Mouse (Mus musculus) spleen, adult 12 weeks (tissue): ENCODE data around the gene Slc25a53.
"Not testable (repeated sequence)": the region's sequence is repeated elsewhere in the genome, so short reads cannot be mapped to it uniquely, and the experiment has no call there.

Source experiments
- DNase-seq: peaks from one replicate; pipeline ENCODE4 v3.0.0; 2022; ENCODE audit warnings: low spot score

Slc25a53 gene

GRCm38 (mm10) chrX:137038000-137038483 is at the start of gene Slc25a53:
Gene Slc25a53 (minus strand): TSS chrX:137038302.
- peak; percentile 68 for DNase-seq

DNA sequence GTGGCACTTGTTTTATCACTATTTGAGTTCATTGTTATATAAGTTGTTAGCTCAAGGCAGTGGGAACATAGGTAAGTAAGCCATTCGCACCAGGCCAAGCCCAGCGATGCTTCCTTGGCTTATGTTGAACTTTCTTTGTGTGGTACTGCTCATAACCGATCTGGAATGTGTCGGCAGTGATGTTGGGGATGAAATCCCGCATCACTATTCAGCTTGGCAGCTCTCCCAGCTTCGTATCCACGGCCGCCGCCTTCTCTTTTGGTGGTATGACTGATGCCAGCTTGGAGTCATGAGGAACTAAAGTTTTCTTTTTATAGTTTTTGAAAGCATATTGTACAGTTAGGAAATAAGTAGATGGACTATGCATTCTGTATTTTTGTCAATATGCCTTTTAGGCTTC is 25.1 kb upstream of the Slc25a53 start:
- DNase-seq, result no peak

GRCm38 (mm10) chrX:137049425-137050225 is 11.5 kb upstream of the Slc25a53 start, which contains the start of gene Fam199x:
Gene Fam199x (plus strand): TSS chrX:137049594.
- DNase-seq, result peak; percentile 59

DNA sequence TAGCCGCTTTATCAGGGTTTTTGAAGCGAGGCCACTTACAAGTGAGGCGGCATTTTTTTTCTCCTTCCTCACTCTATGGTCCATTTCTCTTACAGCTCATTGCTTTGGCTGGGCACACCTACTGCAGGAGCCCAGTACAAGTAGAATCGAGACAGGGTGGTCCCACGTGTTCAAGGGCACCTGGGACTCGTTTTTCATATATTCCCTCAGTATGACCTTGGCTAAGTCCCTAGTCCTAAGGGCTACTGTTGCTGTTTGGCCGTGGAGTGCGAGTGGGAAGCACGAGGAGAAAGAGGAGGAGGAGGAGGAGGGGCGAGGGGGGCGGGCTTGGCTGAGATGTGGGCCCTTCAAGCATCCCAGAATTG is 10.9 kb upstream of the Slc25a53 start:
- DNase-seq, result no peak

DNA sequence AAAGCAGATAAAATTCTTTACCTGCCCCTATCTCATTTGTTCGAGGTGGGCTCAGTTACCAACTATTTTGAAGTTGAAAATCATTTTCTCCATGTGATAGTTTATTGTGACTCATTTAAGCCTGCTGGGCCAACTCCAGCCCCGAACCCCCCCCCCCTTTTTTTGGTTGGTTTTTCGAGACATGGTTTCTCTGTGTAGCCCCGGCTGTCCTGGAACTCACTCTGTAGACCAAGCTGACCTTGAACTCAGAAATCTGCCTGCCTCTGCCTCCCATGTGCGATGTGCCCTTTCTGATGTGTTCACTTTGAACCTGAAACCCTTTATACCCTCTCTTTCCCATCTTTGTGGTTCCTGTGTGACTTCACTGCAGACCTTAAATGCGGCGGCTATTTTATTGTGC is 400 bp upstream of the Slc25a53 start:
- DNase-seq, result no peak

DNA sequence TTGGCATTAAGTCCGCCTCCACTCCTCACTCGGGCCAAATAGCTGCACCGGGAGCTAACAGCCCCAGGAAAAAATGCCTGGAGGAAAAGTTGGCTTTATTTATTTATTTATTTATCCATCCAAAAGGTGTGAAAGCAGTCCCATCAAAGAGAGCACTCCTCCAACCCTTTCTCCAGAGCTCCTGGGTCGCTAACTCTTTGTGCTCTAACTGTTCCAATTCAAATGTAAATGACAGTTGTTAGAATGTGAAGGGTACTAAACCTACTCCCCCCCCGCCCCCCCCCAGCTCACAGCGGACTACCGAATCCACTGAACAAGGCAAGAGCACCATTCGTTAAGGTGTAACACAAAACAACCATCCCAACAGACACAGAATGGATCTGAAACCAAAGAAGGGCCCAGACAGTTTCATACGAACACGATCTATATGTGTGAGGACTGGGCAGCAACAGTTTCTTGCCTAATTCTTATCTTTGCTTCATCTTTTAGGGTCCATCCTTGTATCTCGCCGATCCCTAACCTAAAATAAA is 567 bp downstream of the Slc25a53 start:
- no peak for DNase-seq

- DNase-seq, result no peak
Measured at GRCm38 (mm10) chrX:137034322-137034721, 3.8 kb downstream of the Slc25a53 start.

DNA sequence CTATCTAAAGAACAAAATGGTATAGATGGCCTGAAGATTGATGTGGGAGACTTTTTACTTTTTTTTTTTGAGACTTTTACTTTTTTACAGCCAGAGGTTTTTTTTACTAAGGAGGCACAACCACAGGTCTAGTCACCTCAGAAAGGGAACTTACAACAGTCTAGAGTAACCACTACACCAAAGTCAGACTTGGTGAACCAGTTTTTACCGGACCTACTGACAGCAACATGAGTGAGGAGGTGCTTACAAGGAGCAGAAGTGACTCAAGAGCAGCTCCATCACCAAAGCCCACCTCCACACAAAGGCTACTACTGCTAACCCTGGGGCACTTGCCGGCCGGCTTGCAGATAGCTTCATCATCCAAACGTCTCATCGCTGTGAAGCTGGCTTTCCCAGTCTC is 6.4 kb downstream of the Slc25a53 start:
- DNase-seq, result no peak

DNA sequence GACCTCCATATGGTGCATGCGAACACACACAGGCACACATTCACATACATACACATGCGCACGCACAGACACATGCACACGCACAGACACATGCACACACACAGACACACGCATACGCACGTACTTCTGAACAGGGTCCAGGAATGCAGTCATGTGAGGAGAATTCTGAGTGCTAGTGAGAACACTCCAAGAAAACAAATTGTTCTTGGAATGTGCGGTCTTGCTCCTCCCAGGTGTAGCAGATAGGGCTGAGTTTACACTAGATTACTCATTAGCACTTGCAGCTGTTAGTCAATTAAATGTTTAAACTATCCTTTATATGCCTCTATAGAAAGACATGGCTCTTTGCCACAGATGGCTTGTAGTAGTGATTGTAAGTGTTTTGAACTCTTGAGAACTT is 7.2 kb downstream of the Slc25a53 start:
- no peak for DNase-seq

DNA sequence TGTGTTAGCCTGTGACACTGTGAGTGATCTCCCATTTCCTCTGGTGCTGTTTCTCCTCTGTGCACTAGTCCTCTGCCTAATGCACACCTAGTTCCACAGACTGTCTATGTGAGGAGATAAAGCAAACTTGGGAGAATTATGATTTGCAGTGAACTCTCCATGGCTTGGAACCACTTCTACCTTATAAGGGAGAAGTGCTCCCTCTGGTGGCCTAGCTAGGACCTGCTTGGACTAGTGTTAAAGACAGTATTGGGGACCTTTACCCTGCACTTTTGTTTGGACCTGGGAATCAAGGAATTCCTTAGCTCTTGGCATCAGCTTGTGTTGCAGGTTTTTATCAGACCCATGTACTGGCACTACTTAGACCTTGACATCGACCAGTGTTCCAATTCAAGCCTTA is 18.8 kb downstream of the Slc25a53 start:
- peak; percentile 21 for DNase-seq

DNA sequence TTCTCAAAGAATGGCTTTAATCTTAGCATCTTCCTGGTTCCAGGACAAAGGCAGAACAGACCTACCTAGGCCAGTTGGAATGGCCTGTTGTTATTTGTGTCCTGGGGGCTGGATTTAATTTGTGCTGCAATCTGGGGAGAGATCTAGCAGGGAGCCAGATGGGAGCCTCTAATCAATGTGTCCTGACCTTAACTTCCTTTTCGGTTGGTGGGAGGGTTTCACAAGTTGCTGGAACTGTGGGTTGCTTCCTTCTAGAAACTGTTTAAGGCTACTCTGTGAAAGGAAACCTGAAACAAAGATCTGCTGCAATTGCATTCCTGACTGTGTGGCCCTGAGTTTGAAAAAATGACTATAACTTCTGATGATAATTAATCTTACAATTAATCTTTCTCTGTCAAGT is 20.4 kb downstream of the Slc25a53 start:
- DNase-seq, result no peak

GRCm38 (mm10) chrX:137015099-137015709 is 22.9 kb downstream of the Slc25a53 start:
- DNase-seq, result peak; percentile 7

- no peak for DNase-seq
Measured at GRCm38 (mm10) chrX:136996256-136996655, 41.8 kb downstream of the Slc25a53 start.

DNA sequence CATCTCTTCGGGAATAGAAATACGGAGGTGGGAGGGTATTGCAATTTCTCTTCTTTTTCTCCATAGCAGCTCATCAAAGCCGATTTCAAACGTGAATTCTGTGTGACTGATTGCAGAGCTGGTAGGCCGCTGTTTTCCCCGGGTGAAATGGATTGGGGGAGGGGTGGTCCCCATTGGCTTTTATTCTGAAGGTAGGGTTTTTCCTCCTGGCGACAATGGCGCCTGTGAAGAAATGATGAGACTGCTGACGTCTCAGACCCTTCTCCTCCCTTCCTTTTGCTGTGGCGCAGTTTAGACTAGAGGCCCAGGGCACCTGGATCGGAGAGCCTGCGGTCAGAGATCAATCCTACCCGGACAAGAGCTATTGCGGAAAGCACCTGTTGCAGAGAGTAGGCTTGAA is 44.5 kb downstream of the Slc25a53 start:
- DNase-seq, result no peak

DNA sequence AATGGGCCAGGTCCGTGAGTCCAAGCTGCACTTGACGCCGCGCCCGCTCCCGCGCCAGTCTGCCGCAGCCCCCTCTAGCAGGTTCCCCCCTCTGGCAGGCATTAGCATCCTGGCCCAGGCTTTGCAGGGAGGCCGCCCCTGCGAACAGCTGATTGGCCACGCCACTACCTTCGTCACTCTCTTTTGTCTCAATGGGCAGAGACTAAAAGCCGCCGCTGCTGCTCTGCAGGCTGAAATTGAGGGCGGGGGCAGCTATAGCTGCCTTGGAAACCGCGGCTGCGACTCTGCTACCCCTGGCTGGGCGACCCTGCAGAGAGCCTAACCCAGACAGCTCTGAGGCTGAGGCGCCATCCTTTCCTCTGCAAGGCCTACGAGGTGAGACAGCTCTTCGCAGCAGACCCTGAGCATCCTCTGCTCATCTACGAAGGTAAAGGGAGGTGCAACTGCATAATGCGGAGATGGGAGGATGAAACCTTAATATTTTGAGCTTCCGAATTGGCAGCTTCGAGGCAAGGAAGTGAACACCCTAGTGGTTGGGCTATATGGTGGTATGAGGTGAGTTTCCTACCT is 45.0 kb downstream of the Slc25a53 start, which contains the start of gene Zcchc18:
TSS of gene Zcchc18 (plus strand) at position 178 of the 570 bp plus-strand sequence.
- peak; percentile 17 for DNase-seq

DNA sequence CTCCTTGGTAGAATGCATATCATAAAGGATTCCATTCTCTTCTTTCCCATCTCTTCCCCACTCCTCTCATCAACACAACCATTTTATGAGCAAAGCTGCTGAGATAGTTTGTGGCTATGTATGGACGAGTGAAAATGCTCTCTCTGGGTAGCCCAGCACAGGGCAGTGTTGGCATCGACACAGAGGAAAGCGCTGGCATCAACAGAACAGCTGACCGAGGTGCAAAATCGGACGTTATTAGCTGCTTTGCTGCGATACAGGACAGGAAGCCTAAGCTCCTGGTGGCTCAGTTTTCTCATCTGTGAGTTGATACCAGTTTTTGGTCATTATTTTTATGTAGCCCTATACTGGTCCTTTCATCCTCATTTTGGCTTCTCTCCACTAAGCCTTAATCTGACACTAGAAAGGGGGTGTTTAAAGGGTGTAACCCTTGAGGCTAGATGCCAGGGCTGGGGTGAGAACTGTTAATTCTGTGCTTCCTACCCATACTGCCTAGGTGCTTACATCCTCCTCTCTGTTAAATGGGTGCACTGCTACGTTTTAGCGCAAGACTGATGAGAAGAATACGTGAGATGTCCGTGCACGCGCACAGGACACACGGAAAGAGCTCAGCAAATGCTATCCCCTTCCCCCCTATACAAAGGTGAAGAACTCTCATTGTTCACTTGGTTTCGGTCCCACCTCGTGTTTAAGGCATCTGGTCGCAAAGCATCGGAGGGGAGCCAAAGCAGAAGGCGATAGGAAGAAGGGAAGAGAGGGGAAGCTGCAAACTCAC is 45.7 kb downstream of the Slc25a53 start:
- DNase-seq, result no peak

GRCm38 (mm10) chrX:136991274-136991673 is 46.8 kb downstream of the Slc25a53 start:
- no peak for DNase-seq

GRCm38 (mm10) chrX:136986039-136986438 is 52.1 kb downstream of the Slc25a53 start:
- no peak for DNase-seq

- no peak for DNase-seq
Measured at GRCm38 (mm10) chrX:136978616-136979015, 59.5 kb downstream of the Slc25a53 start.

DNA sequence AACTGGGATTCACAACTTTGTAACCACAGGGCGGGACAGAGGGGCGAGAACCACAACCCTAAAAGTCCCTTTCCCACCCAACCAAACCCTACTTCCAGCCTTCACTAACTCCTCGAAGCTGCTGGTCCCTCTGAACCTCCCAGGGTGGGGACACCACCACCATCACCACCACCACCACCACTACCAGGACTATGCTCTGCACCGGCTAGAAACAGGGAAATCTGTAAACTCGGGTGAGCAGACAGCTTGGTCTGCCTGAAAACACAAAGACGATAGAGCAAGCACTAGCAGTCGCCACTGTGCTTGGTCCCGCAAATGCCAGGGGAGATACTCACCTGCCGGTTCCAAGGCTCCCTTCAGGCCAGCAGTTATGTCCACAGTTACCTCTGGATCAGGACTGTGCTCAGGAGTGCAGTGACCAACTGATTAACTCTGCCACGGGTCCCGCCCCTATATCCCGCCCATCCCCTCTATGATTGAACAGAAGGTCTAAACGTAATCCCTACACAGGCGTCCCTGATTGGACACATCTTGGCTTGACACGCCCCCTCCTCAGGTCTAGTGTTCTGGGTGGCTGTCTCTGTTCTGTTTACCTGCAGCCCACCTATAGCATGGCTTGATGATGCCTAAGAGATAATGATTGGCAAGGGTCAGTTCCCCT is 61.5 kb downstream of the Slc25a53 start, which contains the start of the genes Tmsb15l and Tmsb15b1:
TSS of gene Tmsb15l (minus strand) at position 446 of the 661 bp plus-strand sequence.
TSS of gene Tmsb15b1 (minus strand) at position 451 of the 661 bp plus-strand sequence.
- peak; percentile 27 for DNase-seq

DNA sequence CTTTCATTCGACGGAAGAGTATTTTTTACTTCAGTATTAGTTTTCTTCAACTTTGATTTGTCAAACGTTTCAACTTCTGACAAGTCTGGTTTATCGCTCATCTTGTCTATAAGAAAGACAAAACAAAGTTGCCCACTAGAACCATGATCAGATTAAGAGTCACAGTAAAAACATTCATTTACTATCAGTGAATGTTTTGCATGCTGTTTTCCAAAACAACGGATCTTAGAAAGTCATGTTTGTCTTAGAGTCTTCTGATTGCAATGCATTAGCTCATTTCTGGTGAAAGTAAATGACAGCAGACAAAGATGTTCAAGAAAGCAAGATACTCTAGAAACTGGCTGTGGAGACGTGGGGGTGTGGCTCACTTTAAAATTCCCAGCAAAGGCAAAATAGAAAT is 62.7 kb downstream of the Slc25a53 start, which contains the start of gene Tmsb15b2:
TSS of gene Tmsb15b2 (minus strand) at position 101 of the 400 bp plus-strand sequence.
- not testable (repeated sequence) for DNase-seq
